9 mouse cellular contexts compared by ENCODE assay signal in the genomic region with DNA sequence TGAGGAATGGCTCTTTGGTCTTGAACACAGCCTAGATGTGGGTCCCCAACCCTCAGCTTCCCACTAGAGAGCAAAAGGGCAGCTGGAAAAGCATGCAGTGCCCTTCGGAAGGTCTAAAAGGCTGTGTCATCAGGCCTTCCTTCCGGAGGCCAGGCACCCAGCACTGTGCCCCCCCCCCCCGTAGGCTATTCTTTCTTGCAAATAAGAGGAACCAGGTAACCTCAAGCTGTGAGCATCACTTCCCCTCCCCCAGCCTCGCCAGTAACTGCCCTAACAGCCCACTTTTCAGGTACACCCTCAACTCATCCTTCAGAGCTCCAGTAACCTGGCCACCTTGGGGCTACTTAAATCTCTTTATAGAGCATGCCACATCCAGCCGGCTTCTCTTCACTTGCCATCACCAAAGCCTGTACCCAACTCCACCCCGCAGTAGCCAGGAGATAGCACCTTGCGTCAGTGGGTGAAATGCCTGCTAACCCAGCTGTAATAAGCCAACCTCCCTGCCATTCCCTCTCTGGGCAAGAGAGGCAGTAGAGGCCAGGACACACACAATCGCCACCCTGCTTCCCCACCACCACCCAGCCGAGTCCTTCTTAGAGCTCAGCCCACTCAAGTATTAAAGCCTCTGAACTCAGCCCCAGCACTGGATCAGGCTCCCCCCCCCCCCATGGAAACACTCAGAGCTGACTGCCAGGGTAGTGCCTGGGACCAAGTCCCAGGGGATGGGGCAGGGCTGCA. TPM values are rescaled to one million over a fixed set of nuclear protein-coding genes. Genes with fewer than 3 reads are reported as not detected.
DNase-seq lines count a peak whose midpoint lies in the region; TF ChIP-seq lines count a peak whose summit lies in the region.
"Had no signal": no experiment of that assay in that cellular context is flagged by ENCODE, and none has a peak within 500 bp of the region (broad histone marks: within the 10 kb centered on the region; RNA-seq: fewer than 3 reads in every experiment).

No protein-coding gene starts in this region.

- TF ChIP-seq CTCF in CH12.LX (conservative IDR thresholded peaks at IDR 0.05 in 1 of 2, IDR thresholded peaks at IDR 0.05 in 1 of 2; ENCODE audit: low read depth in 2 of 2, low read length in 2 of 2): peak in 1 of 2 experiments; percentile 67; a peak in 3 of 4 replicates
- peak; percentile 65 for TF ChIP-seq CTCF in kidney, adult 2 months (conservative IDR thresholded peaks at IDR 0.05; ENCODE audit: insufficient read depth, insufficient read length, low read depth, low read length)

- TF ChIP-seq RAD21 in CH12.LX (IDR thresholded peaks at IDR 0.05; ENCODE audit: low read depth, low read length): peak; percentile 68

- in situ Hi-C loops in CH12.LX (cut with MboI; ENCODE audit: low pct_ligation_motif_present, low pct_unique_long_range_greater_than_20kb, low sequenced_read_pairs): no loop called here

- TF ChIP-seq EP300 in CH12.LX (IDR thresholded peaks at IDR 0.05; ENCODE audit: low read length): peak; percentile 83

- H3K27ac ChIP-seq in CH12.LX (ENCODE audit: insufficient read depth, low read depth): peak overlapping the region; percentile 100
- H3K27ac ChIP-seq in kidney, adult 2 months (ENCODE audit: insufficient read depth, low read depth, low read length): peak overlapping the region; percentile 58
- H3K27ac ChIP-seq: neural tube, embryonic 12.5 days had no signal

- TF ChIP-seq POLR2A in CH12.LX (IDR thresholded peaks at IDR 0.05; ENCODE audit: low read depth, low read length): peak; percentile 69
- TF ChIP-seq POLR2A in kidney, adult 2 months (IDR thresholded peaks at IDR 0.05; ENCODE audit: low read depth, low read length): no peak

- peak overlapping the region; percentile 99 for H3K4me2 ChIP-seq in CH12.LX (ENCODE audit: insufficient read depth, low read depth, poor library complexity, severe bottlenecking)

- 37% methylated on average over 9 of the region's 9 CpGs for WGBS in kidney, adult 2 months

- dilution Hi-C loops in CH12.LX (cut with MboI; ENCODE audit: extremely low pct_ligation_motif_present, extremely low pct_unique_long_range_greater_than_20kb, low sequenced_read_pairs): no loop called here

- peak overlapping the region; percentile 99 for H3K9ac ChIP-seq in CH12.LX (ENCODE audit: insufficient read depth, low read depth)
- H3K9ac ChIP-seq: neural tube, embryonic 12.5 days had no signal

- peak overlapping the region; percentile 86 to 94 (median 91) for H3K4me3 ChIP-seq in CH12.LX (replicated peaks in 1 of 3; ENCODE audit: low read depth in 2 of 3, low read length in 2 of 3, poor library complexity in 1 of 3)
- peak overlapping the region; percentile 69 for H3K4me3 ChIP-seq in kidney, adult 2 months (ENCODE audit: insufficient read depth, low read depth, low read length)

- peak; percentile 62 to 65 for DNase-seq in cerebellum, postnatal 10 days
- no peak for DNase-seq in cerebellum, adult 8-10 months
- peak; percentile 93 for DNase-seq in CH12.LX (ENCODE audit: extremely low read depth)
- DNase-seq in embryo, embryonic 11 days: peak; percentile 24
- DNase-seq in kidney, adult 2 months: peak; percentile 74
- DNase-seq in lung, postnatal 14 days: peak; percentile 28
- DNase-seq in spleen, postnatal 36 days (ENCODE audit: low spot score in 2 of 2): peak; percentile 80 to 83
- DNase-seq in right cerebral cortex, postnatal 36 days (ENCODE audit: low spot score in 2 of 2): no peak

- H3K27me3 ChIP-seq in CH12.LX (replicated peaks): no peaks in the 10 kb centered on the region
- H3K27me3 ChIP-seq in kidney, adult 2 months (replicated peaks; ENCODE audit: control insufficient read depth, insufficient read depth, low read length): no peaks in the 10 kb centered on the region
- H3K27me3 ChIP-seq: neural tube, embryonic 12.5 days had no signal

- peaks cover 47% of the 10 kb centered on the region for H3K79me2 ChIP-seq in CH12.LX (replicated peaks; ENCODE audit: control insufficient read depth, extremely low read depth, insufficient read depth, poor library complexity, severe bottlenecking)

- peaks cover 17 to 31% of the 10 kb centered on the region in 2 experiments for H3K36me3 ChIP-seq in CH12.LX (replicated peaks in 1 of 2; ENCODE audit: control insufficient read depth in 1 of 2, insufficient read depth in 1 of 2, low read length in 1 of 2)
- H3K36me3 ChIP-seq in kidney, adult 2 months (ENCODE audit: control insufficient read depth, insufficient read depth, low read length): no peaks in the 10 kb centered on the region
- H3K36me3 ChIP-seq: neural tube, embryonic 12.5 days had no signal

- peaks cover 23 to 61% of the 10 kb centered on the region in 2 experiments for H3K4me1 ChIP-seq in CH12.LX (ENCODE audit: control insufficient read depth in 1 of 2, insufficient read depth in 2 of 2)
- H3K4me1 ChIP-seq in kidney, adult 2 months (ENCODE audit: control insufficient read depth, insufficient read depth, low read length): peaks cover 19% of the 10 kb centered on the region; the same call in 1 of the 2 replicates

- no peaks in the 10 kb centered on the region for H3K9me3 ChIP-seq in CH12.LX (replicated peaks; ENCODE audit: low read length)
- H3K9me3 ChIP-seq: neural tube, embryonic 12.5 days had no signal

TF ChIP-seq in CH12.LX, 34 proteins besides CTCF, POLR2A, EP300 and RAD21:
- TF ChIP-seq JUND (conservative IDR thresholded peaks at IDR 0.05; ENCODE audit: low read depth, low read length) (no peak), ZKSCAN1 (IDR thresholded peaks at IDR 0.05; ENCODE audit: borderline replicate concordance, low read depth, low read length) (no peak), NRF1 (IDR thresholded peaks at IDR 0.05; ENCODE audit: low read depth, low read length) (no peak), KAT2A (IDR thresholded peaks at IDR 0.05; ENCODE audit: insufficient replicate concordance, low read length) (no peak), CHD2 (IDR thresholded peaks at IDR 0.05; ENCODE audit: low read length) (peak; percentile 94), ZC3H11A (IDR thresholded peaks at IDR 0.05; ENCODE audit: low read depth, low read length) (no peak), MYC (IDR thresholded peaks at IDR 0.05; ENCODE audit: low read depth, low read length) (peak; percentile 74), ETS1 (conservative IDR thresholded peaks at IDR 0.05; ENCODE audit: low read depth, low read length) (peak; percentile 79), SMC3 (IDR thresholded peaks at IDR 0.05; ENCODE audit: low read depth, low read length) (peak; percentile 47), TBP (conservative IDR thresholded peaks at IDR 0.05; ENCODE audit: low read depth, low read length) (peak; percentile 88), HCFC1 (IDR thresholded peaks at IDR 0.05; ENCODE audit: low read depth, low read length) (peak; percentile 69), PAX5 (IDR thresholded peaks at IDR 0.05; ENCODE audit: low read length) (no peak), RCOR1 (conservative IDR thresholded peaks at IDR 0.05; ENCODE audit: low read depth, low read length) (peak; percentile 81; the same call in 1 of the 2 replicates), NELFE (IDR thresholded peaks at IDR 0.05; ENCODE audit: low read depth, low read length) (peak; percentile 74), MAZ (IDR thresholded peaks at IDR 0.05; ENCODE audit: low read depth, low read length) (peak; percentile 94), ZNF384 (IDR thresholded peaks at IDR 0.05; ENCODE audit: low read depth, low read length) (no peak), MEF2A (IDR thresholded peaks at IDR 0.05; ENCODE audit: borderline replicate concordance, low read depth, low read length) (peak; percentile 66; the same call in 1 of the 2 replicates), BHLHE40 (IDR thresholded peaks at IDR 0.05; ENCODE audit: low read depth, low read length) (peak; percentile 75), IRF4 (IDR thresholded peaks at IDR 0.05; ENCODE audit: low read depth, low read length) (peak; percentile 93), E2F4 (IDR thresholded peaks at IDR 0.05; ENCODE audit: insufficient replicate concordance, low read depth, low read length) (no peak), MAFK (IDR thresholded peaks at IDR 0.05; ENCODE audit: insufficient replicate concordance, low read length) (peak; percentile 87), JUN (IDR thresholded peaks at IDR 0.05; ENCODE audit: insufficient read depth, low read depth, low read length) (no peak), POLR2AphosphoS2 (IDR thresholded peaks at IDR 0.05; ENCODE audit: low read depth, low read length) (peak; percentile 86), GABPA (IDR thresholded peaks at IDR 0.05; ENCODE audit: insufficient replicate concordance, low read depth, low read length) (no peak), SIN3A (IDR thresholded peaks at IDR 0.05; ENCODE audit: low read length) (peak; percentile 91), CHD1 (IDR thresholded peaks at IDR 0.05; ENCODE audit: low read depth, low read length) (peak; percentile 38; the same call in 1 of the 2 replicates), TCF12 (IDR thresholded peaks at IDR 0.05; ENCODE audit: low read depth, low read length) (peak; percentile 91), UBTF (IDR thresholded peaks at IDR 0.05; ENCODE audit: low read depth, low read length) (peak; percentile 77; the same call in 1 of the 2 replicates), USF2 (conservative IDR thresholded peaks at IDR 0.05; ENCODE audit: low read depth, low read length) (no peak), ELF1 (IDR thresholded peaks at IDR 0.05; ENCODE audit: low read depth, low read length) (peak; percentile 62), USF1 (IDR thresholded peaks at IDR 0.05; ENCODE audit: low read depth, low read length) (no peak), MXI1 (IDR thresholded peaks at IDR 0.05; ENCODE audit: low read depth, low read length) (peak; percentile 80), MAX (IDR thresholded peaks at IDR 0.05; ENCODE audit: low read length) (peak; percentile 65; the same call in 1 of the 2 replicates), ZMIZ1 (IDR thresholded peaks at IDR 0.05; ENCODE audit: low read depth, low read length) (peak; percentile 77)

RNA-seq across cellular contexts. Expression of a gene that starts 1.6 kb away (rescaled TPM):
- total RNA-seq in CH12.LX (2012; rRNA removed) (102 and 118 TPM in 2 replicates), CH12.LX (2014; rRNA removed) (132 and 148 TPM in 2 replicates)
- polyA plus RNA-seq in CH12.LX (2012; ENCODE audit: insufficient read length, low read depth): 129 and 144 TPM in 2 replicates
- 59.8 and 60.6 TPM in 2 replicates for polyA plus RNA-seq in kidney, adult 2 months (2012; rRNA removed)

Comparison
In these comparisons a context has a peak if more than half of its experiments do, and no peak if none do; other contexts are left out.
1. DNase-seq: peak in cerebellum, postnatal 10 days (2 of 2), CH12.LX (single experiment), embryo, embryonic 11 days (single experiment), kidney, adult 2 months (single experiment), lung, postnatal 14 days (single experiment) and spleen, postnatal 36 days (2 of 2); none in cerebellum, adult 8-10 months (single experiment) and right cerebral cortex, postnatal 36 days (0 of 2).